Mouse (Mus musculus): ENCODE results near the gene Rab7. TPM values are rescaled to one million over a fixed set of nuclear protein-coding genes. Genes with fewer than 3 reads are reported as not detected.

Gene Rab7
- polyA plus RNA-seq, 1 experiment, result 306 TPM

GRCm38 (mm10) chr6:88067722-88068121 lies 22.7 kb upstream of the Rab7 start:
- DNase-seq (ENCODE audit: low read depth), result no peak
- no peak for TF ChIP-seq CTCF (IDR thresholded peaks at IDR 0.05; ENCODE audit: borderline replicate concordance, extremely low read depth, insufficient read depth, insufficient read length)
- no peak for TF ChIP-seq POLR2A (IDR thresholded peaks at IDR 0.05; ENCODE audit: borderline replicate concordance, extremely low read depth, insufficient read depth, insufficient read length, poor library complexity, severe bottlenecking)

GRCm38 (mm10) chr6:88065968-88066367 lies 20.9 kb upstream of the Rab7 start:
- no peak for DNase-seq (ENCODE audit: low read depth)
- TF ChIP-seq CTCF (IDR thresholded peaks at IDR 0.05; ENCODE audit: borderline replicate concordance, extremely low read depth, insufficient read depth, insufficient read length), result no peak

GRCm38 (mm10) chr6:88065116-88065515 lies 20.0 kb upstream of the Rab7 start:
- DNase-seq (ENCODE audit: low read depth), result peak; percentile 23
- TF ChIP-seq POLR2A (IDR thresholded peaks at IDR 0.05; ENCODE audit: borderline replicate concordance, extremely low read depth, insufficient read depth, insufficient read length, poor library complexity, severe bottlenecking), result no peak
- no peak for TF ChIP-seq CTCF (IDR thresholded peaks at IDR 0.05; ENCODE audit: borderline replicate concordance, extremely low read depth, insufficient read depth, insufficient read length)

- TF ChIP-seq POLR2A (IDR thresholded peaks at IDR 0.05; ENCODE audit: borderline replicate concordance, extremely low read depth, insufficient read depth, insufficient read length, poor library complexity, severe bottlenecking) (no peak), CTCF (IDR thresholded peaks at IDR 0.05; ENCODE audit: borderline replicate concordance, extremely low read depth, insufficient read depth, insufficient read length) (no peak)
- DNase-seq (ENCODE audit: low read depth), result no peak
These were observed 19.1 kb upstream of the Rab7 start for GRCm38 (mm10) chr6:88064072-88064642.

- TF ChIP-seq POLR2A (IDR thresholded peaks at IDR 0.05; ENCODE audit: borderline replicate concordance, extremely low read depth, insufficient read depth, insufficient read length, poor library complexity, severe bottlenecking) (no peak), CTCF (IDR thresholded peaks at IDR 0.05; ENCODE audit: borderline replicate concordance, extremely low read depth, insufficient read depth, insufficient read length) (no peak)
- DNase-seq (ENCODE audit: low read depth), result no peak
These were observed 17.3 kb upstream of the Rab7 start for GRCm38 (mm10) chr6:88062398-88062797.

GRCm38 (mm10) chr6:88061406-88061805 lies 16.3 kb upstream of the Rab7 start:
- no peak for DNase-seq (ENCODE audit: low read depth)
- TF ChIP-seq CTCF (IDR thresholded peaks at IDR 0.05; ENCODE audit: borderline replicate concordance, extremely low read depth, insufficient read depth, insufficient read length) (no peak), POLR2A (IDR thresholded peaks at IDR 0.05; ENCODE audit: borderline replicate concordance, extremely low read depth, insufficient read depth, insufficient read length, poor library complexity, severe bottlenecking) (no peak)

GRCm38 (mm10) chr6:88060602-88061001 lies 15.5 kb upstream of the Rab7 start:
- no peak for DNase-seq (ENCODE audit: low read depth)

GRCm38 (mm10) chr6:88059903-88060302 lies 14.8 kb upstream of the Rab7 start:
- no peak for DNase-seq (ENCODE audit: low read depth)
- TF ChIP-seq CTCF (IDR thresholded peaks at IDR 0.05; ENCODE audit: borderline replicate concordance, extremely low read depth, insufficient read depth, insufficient read length) (no peak), POLR2A (IDR thresholded peaks at IDR 0.05; ENCODE audit: borderline replicate concordance, extremely low read depth, insufficient read depth, insufficient read length, poor library complexity, severe bottlenecking) (no peak)

More at GRCm38 (mm10) chr6:88060602-88061001, 15.5 kb upstream of the Rab7 start:
- TF ChIP-seq POLR2A (IDR thresholded peaks at IDR 0.05; ENCODE audit: borderline replicate concordance, extremely low read depth, insufficient read depth, insufficient read length, poor library complexity, severe bottlenecking) (no peak), CTCF (IDR thresholded peaks at IDR 0.05; ENCODE audit: borderline replicate concordance, extremely low read depth, insufficient read depth, insufficient read length) (no peak)

- no peak for DNase-seq (ENCODE audit: low read depth)
- no peak for TF ChIP-seq CTCF (IDR thresholded peaks at IDR 0.05; ENCODE audit: borderline replicate concordance, extremely low read depth, insufficient read depth, insufficient read length)
- TF ChIP-seq POLR2A (IDR thresholded peaks at IDR 0.05; ENCODE audit: borderline replicate concordance, extremely low read depth, insufficient read depth, insufficient read length, poor library complexity, severe bottlenecking), result no peak
These were observed 11.8 kb upstream of the Rab7 start for GRCm38 (mm10) chr6:88056866-88057265.

- no peak for DNase-seq (ENCODE audit: low read depth)
- TF ChIP-seq POLR2A (IDR thresholded peaks at IDR 0.05; ENCODE audit: borderline replicate concordance, extremely low read depth, insufficient read depth, insufficient read length, poor library complexity, severe bottlenecking) (no peak), CTCF (IDR thresholded peaks at IDR 0.05; ENCODE audit: borderline replicate concordance, extremely low read depth, insufficient read depth, insufficient read length) (no peak)
These were observed 10.6 kb upstream of the Rab7 start for GRCm38 (mm10) chr6:88055663-88056062.

- no peak for TF ChIP-seq CTCF (IDR thresholded peaks at IDR 0.05; ENCODE audit: borderline replicate concordance, extremely low read depth, insufficient read depth, insufficient read length)
- no peak for TF ChIP-seq POLR2A (IDR thresholded peaks at IDR 0.05; ENCODE audit: borderline replicate concordance, extremely low read depth, insufficient read depth, insufficient read length, poor library complexity, severe bottlenecking)
- DNase-seq (ENCODE audit: low read depth), result no peak
These were observed 9.2 kb upstream of the Rab7 start for GRCm38 (mm10) chr6:88054081-88054835.

Measured in brain, embryonic 14.5 days (tissue).